Mouse (Mus musculus) spleen, postnatal 36 days (tissue): ENCODE results near the gene Vcan.
A peak's percentile ranks its signal among the peaks of the same experiment; 100 is the strongest.
"Not testable (repeated sequence)": the region's sequence is repeated elsewhere in the genome, so short reads cannot be mapped to it uniquely, and the experiment has no call there.

Experiments
- DNase-seq, 2 experiments: peaks; one replicate each; pipeline ENCODE4 v3.0.0; 2022; ENCODE audit warnings: low spot score in 2 of 2, mixed read lengths in 1 of 2

Gene Vcan

GRCm38 (mm10) chr13:89741766-89742685 is at the start of gene Vcan:
Gene Vcan (minus strand): TSS chr13:89742509.
- no peak for DNase-seq

GRCm38 (mm10) chr13:89791475-89791874 is 49.2 kb upstream of the Vcan start:
- no peak for DNase-seq

GRCm38 (mm10) chr13:89782886-89783285 is 40.6 kb upstream of the Vcan start:
- DNase-seq: no peak

DNA sequence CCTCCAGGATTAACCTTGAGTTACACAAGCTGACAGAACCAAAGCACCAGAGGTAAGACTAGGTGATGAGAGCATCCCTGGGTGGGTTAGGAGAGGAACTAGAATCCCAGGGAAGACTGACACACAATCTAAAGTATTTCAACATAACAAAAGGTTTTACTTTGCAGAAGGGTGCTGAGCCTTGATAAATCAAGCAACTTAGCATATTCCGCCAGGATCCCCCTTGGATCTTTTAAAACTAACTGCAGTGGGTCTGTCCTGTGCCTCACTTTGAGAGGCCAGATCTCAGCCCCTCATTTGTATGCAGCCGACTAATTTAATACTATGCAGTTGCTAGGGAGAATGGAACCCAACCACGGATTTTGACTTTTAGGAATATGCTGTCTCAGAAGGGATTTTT is 38.0 kb upstream of the Vcan start:
- no peak for DNase-seq

DNA sequence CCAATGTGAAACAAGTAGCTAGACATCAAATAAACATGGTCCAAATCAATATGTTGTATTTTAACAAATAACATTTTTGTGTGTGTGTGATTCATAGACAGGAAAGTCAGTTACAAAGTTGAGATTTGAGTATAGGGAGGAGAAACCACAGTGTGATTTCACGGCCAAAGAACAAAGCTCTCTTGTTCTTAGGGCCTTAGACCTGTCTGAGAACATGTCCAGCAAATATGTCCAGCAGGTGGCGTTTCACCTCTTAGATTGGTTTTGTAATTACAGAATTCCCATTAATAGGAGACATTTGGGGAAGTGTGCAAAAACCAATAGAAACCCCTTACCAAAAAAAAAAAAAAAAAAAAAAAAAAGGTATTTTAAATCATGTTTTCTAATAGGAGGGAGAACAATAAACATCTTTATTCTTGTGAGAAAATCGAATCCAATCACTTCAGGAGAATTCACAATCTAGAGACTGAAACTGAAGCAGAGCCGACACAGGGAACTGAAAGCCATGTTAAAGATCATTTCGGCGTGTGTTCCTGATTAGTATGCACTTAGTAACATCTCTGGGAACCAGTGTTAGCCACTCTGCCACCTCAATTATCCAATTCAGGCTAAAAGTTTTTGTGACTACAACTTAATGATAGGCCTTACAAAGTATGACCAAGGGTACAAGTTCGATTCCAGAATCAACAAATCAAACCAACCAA is 37.1 kb upstream of the Vcan start:
- no peak for DNase-seq

DNA sequence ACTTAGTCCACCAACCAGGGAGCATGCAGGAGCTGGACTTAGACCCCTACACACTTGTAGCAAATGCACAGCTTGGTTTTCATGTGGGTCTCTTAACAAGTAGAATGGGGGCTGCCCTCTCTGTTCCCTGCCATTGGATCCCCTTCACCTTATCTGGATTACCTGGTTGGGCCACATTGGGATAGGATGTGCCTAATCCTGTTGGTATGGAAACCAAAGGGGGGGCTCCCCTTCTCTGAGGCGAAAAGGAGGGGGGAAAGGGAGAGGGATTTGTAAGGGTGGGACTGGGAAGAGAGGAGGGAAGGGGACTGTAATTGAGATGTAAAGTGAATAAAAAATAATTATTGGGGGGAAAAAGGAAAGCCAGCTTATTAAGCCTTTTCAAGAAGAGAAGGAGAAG is 35.5 kb upstream of the Vcan start:
- no peak for DNase-seq

DNA sequence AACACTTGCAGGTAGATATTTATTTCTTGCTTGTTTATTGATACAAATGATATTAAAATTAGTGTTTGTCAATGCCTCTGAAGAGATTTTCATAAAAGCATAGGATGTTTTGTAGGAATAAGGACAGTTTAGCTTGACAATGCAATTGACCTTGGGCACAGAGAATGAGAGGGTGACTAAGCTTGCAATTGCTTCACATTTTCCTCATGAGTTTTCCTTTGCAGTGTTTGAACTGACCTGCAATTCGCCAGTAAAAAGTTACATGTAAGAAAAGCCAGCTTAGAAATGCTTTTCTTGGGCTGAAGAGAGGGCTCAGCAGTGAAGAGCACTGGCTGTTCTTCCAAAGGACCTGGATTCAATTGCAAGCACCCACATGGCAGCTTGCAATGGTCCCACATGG is 34.8 kb upstream of the Vcan start:
- DNase-seq: no peak

- DNase-seq: no peak
These were observed 24.2 kb upstream of the Vcan start for GRCm38 (mm10) chr13:89766551-89766950.

DNA sequence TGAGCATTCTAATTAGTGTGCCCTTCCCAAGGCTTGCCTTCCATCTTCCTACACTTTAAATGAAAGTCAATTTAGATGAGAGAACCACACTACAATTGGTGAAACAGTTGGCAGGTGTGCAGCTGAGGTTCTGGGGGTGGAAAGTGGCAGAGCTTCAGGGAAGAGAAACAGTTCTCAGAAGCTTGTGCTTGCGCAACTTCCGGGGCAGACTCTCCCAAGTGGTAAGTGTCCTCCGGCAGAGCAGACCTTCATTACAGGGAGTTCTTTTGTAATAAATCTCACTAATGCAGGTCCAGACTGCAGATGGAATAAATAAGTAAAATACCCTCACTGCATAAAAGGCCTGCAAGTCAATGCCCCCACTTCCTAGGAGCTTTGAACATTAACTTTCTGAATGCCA is 23.7 kb upstream of the Vcan start:
- DNase-seq: no peak

DNA sequence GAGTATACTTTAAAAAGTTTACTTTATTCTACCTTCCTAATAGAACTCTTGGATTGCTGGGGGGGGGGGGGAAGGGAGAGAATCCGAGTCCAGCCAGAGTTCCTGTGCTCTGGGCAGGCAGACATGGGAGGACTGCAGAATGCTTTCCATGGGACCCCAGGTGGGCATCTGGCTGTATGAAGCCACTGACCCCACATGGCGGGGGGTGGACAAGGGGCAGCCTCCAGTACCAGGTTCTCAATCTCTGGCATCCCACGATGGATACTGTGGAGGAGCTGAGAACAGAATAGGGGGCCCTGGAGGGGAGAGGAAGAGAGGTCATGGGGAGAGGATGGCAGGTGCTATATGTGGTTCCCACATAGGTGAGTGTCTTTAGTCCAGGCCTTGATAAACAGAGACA is 20.0 kb upstream of the Vcan start:
- no peak for DNase-seq

- no peak for DNase-seq
These were observed 14.0 kb upstream of the Vcan start for GRCm38 (mm10) chr13:89756347-89756746.

GRCm38 (mm10) chr13:89750562-89750961 is 8.3 kb upstream of the Vcan start:
- not testable (repeated sequence) for DNase-seq

DNA sequence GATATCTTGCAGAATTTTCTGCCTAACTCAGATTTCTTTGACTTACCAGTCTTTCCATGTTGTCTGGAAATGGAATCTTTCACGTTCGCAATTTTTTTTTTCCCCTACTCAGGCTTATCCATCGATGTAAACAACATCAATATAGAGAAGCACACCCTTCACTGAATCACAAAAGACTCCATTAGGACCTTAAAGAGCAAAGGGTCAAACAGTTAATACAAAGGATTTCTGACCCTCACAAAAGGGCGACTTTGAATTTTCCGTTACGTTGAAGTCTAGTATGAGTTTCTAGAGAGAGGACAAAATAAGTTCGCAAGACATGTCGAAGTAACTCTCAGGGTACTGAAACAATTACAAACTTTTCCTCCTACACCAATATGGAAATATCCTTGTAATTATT is 892 bp upstream of the Vcan start:
- DNase-seq: no peak

DNA sequence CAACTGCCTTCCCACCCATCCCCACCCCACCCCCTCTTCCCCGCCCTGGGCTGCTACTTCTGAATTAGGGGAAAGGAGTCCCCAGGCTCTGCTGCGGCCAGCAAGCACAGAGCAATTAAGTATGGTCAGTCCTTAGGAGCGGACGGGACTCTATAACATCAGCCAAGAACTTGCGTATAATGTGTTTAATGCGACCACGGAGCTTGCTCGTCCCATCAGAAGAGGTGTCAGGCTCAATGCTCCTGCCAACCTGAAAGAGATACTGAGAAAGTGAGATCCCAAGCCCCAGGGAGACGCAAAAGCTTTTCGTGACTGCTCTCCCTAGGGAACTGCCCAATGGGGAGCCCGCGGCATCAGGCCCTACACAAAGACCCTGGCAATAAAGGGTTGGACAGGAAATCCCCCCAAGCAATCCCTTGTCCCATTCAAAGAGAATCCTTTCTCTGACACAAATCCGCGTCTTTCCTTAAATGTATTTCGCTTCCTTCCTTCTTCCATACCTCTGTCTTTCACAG is 434 bp upstream of the Vcan start:
- no peak for DNase-seq

GRCm38 (mm10) chr13:89741116-89741551 is 1.2 kb downstream of the Vcan start:
- no peak for DNase-seq

DNA sequence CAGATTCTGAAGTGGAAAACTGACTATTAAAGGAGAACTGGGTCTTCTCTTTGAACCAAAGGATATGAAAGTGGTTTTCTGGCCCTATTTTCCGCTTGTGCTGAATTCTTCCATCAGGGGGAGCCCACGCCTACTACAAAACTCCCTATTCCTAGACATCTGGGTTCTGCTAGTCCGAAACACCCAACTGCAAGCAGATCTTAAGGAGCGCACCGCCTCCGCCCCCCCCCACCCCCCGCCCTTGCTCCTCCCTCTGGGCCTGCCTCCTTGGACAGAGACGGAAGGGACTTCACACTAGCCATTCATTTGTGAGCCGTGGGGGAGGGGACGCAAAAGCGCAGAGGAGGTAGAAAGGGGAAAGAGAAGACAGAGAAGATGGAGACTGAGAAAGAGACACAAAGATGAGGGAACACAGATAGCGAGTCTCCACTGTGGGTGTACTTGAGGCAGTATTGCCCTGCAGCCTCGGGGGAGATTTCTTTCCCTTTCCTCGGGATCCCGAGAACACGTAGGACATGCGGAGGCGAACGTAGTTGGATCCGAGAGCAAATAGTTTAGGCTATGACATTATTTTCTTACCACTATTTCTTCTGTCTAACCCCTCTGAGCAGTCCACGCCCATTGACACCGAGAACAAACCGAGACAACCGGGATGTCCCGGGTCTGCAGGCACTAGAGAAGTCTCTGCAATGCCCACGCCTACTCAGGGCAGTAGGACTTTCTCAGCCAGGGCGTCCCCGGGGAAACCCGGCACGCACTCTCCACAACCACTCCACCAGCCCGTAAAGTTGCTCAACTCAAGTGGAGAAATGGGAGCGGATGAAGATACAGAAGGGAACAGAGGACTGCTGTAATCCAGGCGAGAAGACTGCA is 1.8 kb downstream of the Vcan start:
- DNase-seq: peak; percentile 27 to 48

- no peak for DNase-seq
These were observed 2.5 kb downstream of the Vcan start for GRCm38 (mm10) chr13:89739696-89740242.

DNA sequence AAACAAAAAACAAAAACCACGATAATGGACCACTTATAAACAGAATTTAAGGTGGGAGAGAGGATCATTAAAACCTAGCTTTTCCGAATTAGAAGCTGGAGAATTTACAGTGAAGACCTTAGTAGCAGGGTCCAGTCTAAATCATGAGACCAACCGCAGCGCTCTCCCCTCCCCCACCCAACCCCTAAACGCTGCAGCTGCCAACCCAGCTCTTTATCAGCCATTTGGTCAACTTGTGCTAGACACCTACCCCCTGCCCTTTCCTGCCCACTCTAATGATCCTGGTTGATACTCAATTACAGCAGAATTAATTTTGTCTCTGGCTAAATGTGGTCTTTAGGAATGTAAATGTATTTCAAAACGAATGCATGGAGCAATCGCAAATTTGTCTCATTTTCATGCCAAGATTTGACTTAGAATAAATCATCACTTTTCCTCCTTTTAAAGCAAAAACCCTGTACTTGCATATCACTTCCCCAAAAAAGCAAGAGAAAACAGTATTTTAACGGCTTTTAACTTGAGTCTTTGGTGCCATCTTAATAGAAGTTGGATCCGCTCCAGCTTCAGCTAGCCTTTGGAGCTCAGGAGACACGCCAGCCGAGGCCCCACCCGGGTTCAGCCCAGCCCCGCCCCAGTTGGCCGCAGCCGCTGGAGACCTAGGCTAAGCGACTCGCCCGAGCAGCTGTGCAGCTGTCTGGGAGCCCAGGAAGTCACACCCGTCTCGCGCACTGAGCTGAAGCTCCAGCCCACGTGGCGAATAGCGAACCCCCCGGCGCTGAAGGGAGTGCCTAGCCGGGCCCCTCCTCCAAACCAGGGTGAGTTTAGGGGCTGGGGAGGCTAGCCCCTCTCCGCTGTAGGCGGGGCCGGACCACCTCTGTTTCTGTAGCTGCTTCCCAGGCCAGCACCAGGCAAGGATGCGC is 3.3 kb downstream of the Vcan start:
- peak; percentile 70 to 74 for DNase-seq

DNA sequence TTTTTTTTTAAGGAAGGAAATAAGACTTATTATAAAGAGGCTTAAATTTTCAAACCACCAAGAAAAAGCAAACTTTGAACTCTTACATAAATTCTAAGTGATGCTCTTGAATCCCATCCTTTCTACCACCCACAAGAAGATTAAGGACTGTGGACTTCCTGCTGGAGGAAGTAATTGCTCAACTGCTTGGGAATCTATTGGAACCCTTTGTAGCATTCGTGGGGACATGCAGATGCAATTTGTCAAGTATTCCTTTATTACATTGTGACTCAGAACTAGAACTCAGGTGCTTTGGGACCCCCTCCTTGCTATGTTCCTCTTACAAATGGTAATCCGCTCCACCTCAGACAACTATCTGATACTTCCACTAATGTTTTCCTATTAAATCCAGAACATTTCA is 4.0 kb downstream of the Vcan start:
- DNase-seq: no peak

DNA sequence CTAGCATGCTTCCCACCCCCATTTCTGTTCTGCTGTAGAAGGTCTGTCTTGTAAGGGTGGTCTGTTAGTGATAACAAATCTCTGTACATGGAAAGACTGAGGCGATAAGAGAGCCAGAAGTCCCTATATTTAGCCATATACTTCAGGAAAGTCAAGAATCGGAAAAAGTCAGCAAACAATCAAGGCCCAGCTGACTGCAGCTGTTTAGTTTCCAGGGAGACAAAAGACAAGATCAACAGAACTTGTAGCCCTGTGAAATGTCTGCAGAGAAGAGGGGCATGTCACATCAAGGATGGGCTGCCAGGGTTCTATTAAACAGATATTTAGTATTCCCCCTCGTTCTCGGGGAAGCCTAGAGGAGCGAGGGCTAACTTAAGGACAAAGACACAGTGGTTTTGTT is 7.2 kb downstream of the Vcan start:
- no peak for DNase-seq
